9 mouse cellular contexts compared by ENCODE assay signal in genomic region chr12:107979710-107980260, GRCm38 (mm10). TPM values are rescaled to one million over a fixed set of nuclear protein-coding genes. Genes with fewer than 3 reads are reported as not detected.
DNase-seq lines count a peak whose midpoint lies in the region; ATAC-seq and TF ChIP-seq lines count a peak whose summit lies in the region.
"Had no signal": no experiment of that assay in that cellular context is flagged by ENCODE, and none has a peak within 500 bp of the region (broad histone marks: within the 10 kb centered on the region; RNA-seq: fewer than 3 reads in every experiment).

No protein-coding gene starts in this region.

- H3K27me3 ChIP-seq in forebrain, postnatal 0 days (ENCODE audit: insufficient read depth, low read length): no peaks in the 10 kb centered on the region
- peaks cover 16% of the 10 kb centered on the region for H3K27me3 ChIP-seq in lung, embryonic 14.5 days (ENCODE audit: insufficient read depth, low read length)
- no peaks in the 10 kb centered on the region for H3K27me3 ChIP-seq in small intestine, adult 2 months (ENCODE audit: control insufficient read depth, insufficient read depth, low read length)
- H3K27me3 ChIP-seq: CH12.LX had no signal

- no peak for TF ChIP-seq CTCF in forebrain, postnatal 0 days (IDR thresholded peaks at IDR 0.05; ENCODE audit: low read depth)
- no peak for TF ChIP-seq CTCF in lung, embryonic 14.5 days (IDR thresholded peaks at IDR 0.05; ENCODE audit: low read depth)
- TF ChIP-seq CTCF in small intestine, adult 2 months (IDR thresholded peaks at IDR 0.05; ENCODE audit: extremely low read depth, insufficient read length, insufficient replicate concordance, low read depth, low read length): no peak

- peak overlapping the region; percentile 29 for H3K4me3 ChIP-seq in forebrain, postnatal 0 days (ENCODE audit: low read depth, low read length)
- H3K4me3 ChIP-seq in lung, embryonic 14.5 days (ENCODE audit: low read depth, low read length): peak overlapping the region; percentile 39
- peak overlapping the region; percentile 51 for H3K4me3 ChIP-seq in small intestine, adult 2 months (ENCODE audit: low read depth, low read length)

- peaks cover 33% of the 10 kb centered on the region for H3K4me1 ChIP-seq in forebrain, postnatal 0 days (ENCODE audit: insufficient read depth)
- peaks cover 25% of the 10 kb centered on the region for H3K4me1 ChIP-seq in lung, embryonic 14.5 days (ENCODE audit: insufficient read depth)
- peaks cover 11% of the 10 kb centered on the region for H3K4me1 ChIP-seq in small intestine, adult 2 months (ENCODE audit: control insufficient read depth, insufficient read depth, insufficient read length, low read length)

- no peak for ATAC-seq in forebrain, postnatal 0 days
- ATAC-seq in lung, embryonic 14.5 days (ENCODE audit: insufficient read depth): peak; percentile 55

- intact Hi-C loops in left cerebral cortex, postnatal 4 days (cut with DNase I): no loop called here
- intact Hi-C loops in left cerebral cortex, postnatal 36 days (cut with DNase I): loop anchor here (5.0 kb wide), 1 partner anchor 47 kb away; no protein-coding TSS in a partner anchor

- no peak for TF ChIP-seq POLR2A in small intestine, adult 2 months (IDR thresholded peaks at IDR 0.05; ENCODE audit: low read depth, low read length)

- peak overlapping the region; percentile 65 for H3K4me2 ChIP-seq in forebrain, postnatal 0 days (ENCODE audit: low read depth)
- H3K4me2 ChIP-seq in lung, embryonic 14.5 days: peak overlapping the region; percentile 77

- peaks cover 5% of the 10 kb centered on the region; the same call in 1 of the 2 replicates for H3K36me3 ChIP-seq in forebrain, postnatal 0 days (ENCODE audit: insufficient read depth)
- no peaks in the 10 kb centered on the region for H3K36me3 ChIP-seq in lung, embryonic 14.5 days (ENCODE audit: insufficient read depth)
- H3K36me3 ChIP-seq in small intestine, adult 2 months (ENCODE audit: control insufficient read depth, insufficient read depth, low read length): peaks cover 3% of the 10 kb centered on the region

- peak overlapping the region; percentile 55 for H3K9ac ChIP-seq in forebrain, postnatal 0 days
- peak overlapping the region; percentile 57 for H3K9ac ChIP-seq in lung, embryonic 14.5 days

- H3K27ac ChIP-seq in forebrain, postnatal 0 days (ENCODE audit: low read depth, low read length): peak overlapping the region; percentile 86
- peak overlapping the region; percentile 48 for H3K27ac ChIP-seq in lung, embryonic 14.5 days (ENCODE audit: low read depth)
- no peak overlapping the region for H3K27ac ChIP-seq in small intestine, adult 2 months (ENCODE audit: insufficient read depth, low read depth, low read length)

- DNase-seq in left cerebral cortex, postnatal 4 days: peak; percentile 47
- DNase-seq in left cerebral cortex, postnatal 36 days (ENCODE audit: low spot score in 2 of 2): no peak
- DNase-seq in forebrain, postnatal 0 days: peak; percentile 33
- peak; percentile 88 for DNase-seq in kidney, adult 11 months
- no peak for DNase-seq in lung, embryonic 14.5 days
- no peak for DNase-seq in right cerebral cortex, adult 2 months (ENCODE audit: low spot score in 2 of 2)
- no peak for DNase-seq in natural killer cell, adult 2 months (ENCODE audit: low spot score in 2 of 2)

- H3K9me3 ChIP-seq in forebrain, postnatal 0 days (ENCODE audit: low read length): no peaks in the 10 kb centered on the region
- H3K9me3 ChIP-seq in lung, embryonic 14.5 days (ENCODE audit: low read depth, low read length): no peaks in the 10 kb centered on the region

- WGBS in forebrain, postnatal 0 days: 11% methylated on average over 27 of the region's 28 CpGs
- 4% methylated on average over 26 of the region's 28 CpGs for WGBS in lung, embryonic 14.5 days
- 22% methylated on average over 27 of the region's 28 CpGs for WGBS in small intestine, adult 2 months

RNA-seq across cellular contexts. Expression of gene Bcl11b, which starts 23.6 kb away (rescaled TPM):
- 100 to 1,000 TPM; 125 to 127 TPM for total RNA-seq in left cerebral cortex, postnatal 4 days (2021)
- 10 to 100 TPM; 56.6 to 74.4 TPM for total RNA-seq in left cerebral cortex, postnatal 36 days (2021)
- 103 and 122 TPM in 2 replicates for total RNA-seq in forebrain, postnatal 0 days (2014; rRNA removed)
- 45.4 and 70.1 TPM in 2 replicates for polyA plus RNA-seq in forebrain, postnatal 0 days (2015; fragmentation: Nextera tagmentation; extraction: Ambion mirVana)
- 4.0 and 4.4 TPM in 2 replicates for polyA plus RNA-seq in lung, embryonic 14.5 days (2014; fragmentation: Nextera tagmentation; extraction: Ambion mirVana)
- polyA plus RNA-seq in small intestine, adult 2 months (2012; rRNA removed): 7.9 and 22.3 TPM in 2 replicates
- total RNA-seq: CH12.LX had no signal

Comparison
In these comparisons a context has a peak if more than half of its experiments do, and no peak if none do; other contexts are left out.
1. DNase-seq: peak in left cerebral cortex, postnatal 4 days (single experiment), forebrain, postnatal 0 days (single experiment) and kidney, adult 11 months (single experiment); none in left cerebral cortex, postnatal 36 days (0 of 2), lung, embryonic 14.5 days (single experiment), right cerebral cortex, adult 2 months (0 of 2) and natural killer cell, adult 2 months (0 of 2).
2. Peak in every context shown above with its lines, with median percentiles within 50 percentile points of each other: H3K4me3 ChIP-seq.